Mouse (Mus musculus): ENCODE results near the gene Srcin1. TPM values are rescaled to one million over a fixed set of nuclear protein-coding genes. Genes with fewer than 3 reads are reported as not detected.
A peak's percentile ranks its signal among the peaks of the same experiment; 100 is the strongest.

Gene Srcin1
- polyA plus RNA-seq, 1 experiment = not detected

DNA sequence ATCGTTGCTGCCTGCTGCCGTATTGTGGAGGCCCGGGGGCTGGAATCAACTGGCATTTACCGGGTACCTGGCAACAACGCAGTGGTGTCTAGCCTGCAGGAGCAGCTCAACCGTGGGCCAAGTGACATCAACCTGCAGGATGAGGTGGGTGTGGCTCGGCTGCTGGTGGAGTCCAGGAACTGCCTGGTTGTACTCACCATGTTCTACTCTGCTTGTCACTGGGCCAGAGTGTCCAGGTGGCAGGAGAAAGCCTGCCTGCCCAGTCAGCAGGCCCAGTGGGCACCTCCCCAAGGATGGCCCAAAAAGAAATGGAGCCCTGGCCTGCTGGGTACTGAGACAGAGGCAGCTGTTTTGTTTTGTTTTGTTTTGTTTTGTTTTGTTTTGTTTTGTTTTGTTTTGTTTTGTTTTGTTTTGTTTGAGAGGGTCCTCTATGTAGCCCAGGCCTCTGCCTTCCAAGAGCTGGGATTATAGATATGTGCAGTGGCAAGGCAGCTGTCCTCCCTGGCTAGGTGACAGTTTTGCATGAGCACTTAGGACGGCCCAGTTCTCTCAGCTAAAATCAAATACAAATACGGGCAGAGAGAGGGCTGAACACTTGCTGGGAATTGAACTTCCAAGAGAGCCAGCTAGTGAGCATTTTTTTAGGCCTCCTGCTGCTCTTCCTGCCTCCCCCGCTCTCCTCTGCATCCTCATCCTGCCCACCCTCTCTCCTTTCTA is 109.4 kb downstream of the Srcin1 start:
- no peak overlapping the region for H3ac ChIP-seq (ENCODE audit: control insufficient read depth, insufficient read length)
- TF ChIP-seq REST (IDR thresholded peaks at IDR 0.05; ENCODE audit: insufficient read depth, insufficient read length) (no peak), SRF (IDR thresholded peaks at IDR 0.05; ENCODE audit: control insufficient read depth, insufficient read length, low read depth) (no peak), CEBPB (IDR thresholded peaks at IDR 0.05; ENCODE audit: insufficient read depth, poor library complexity, severe bottlenecking) (no peak), USF1 (IDR thresholded peaks at IDR 0.05; ENCODE audit: low read depth) (no peak), POLR2AphosphoS2 (IDR thresholded peaks at IDR 0.05; ENCODE audit: insufficient read length, low read depth) (peak; percentile 38), POLR2A (IDR thresholded peaks at IDR 0.05; ENCODE audit: insufficient read length, low read depth) (no peak), MYOD1 (IDR thresholded peaks at IDR 0.05; ENCODE audit: control insufficient read depth in 1 of 3, insufficient read length in 2 of 3, low read depth in 2 of 3) (no peak)
- no peak overlapping the region for H3K4me3 ChIP-seq
- H3K27me3 ChIP-seq (ENCODE audit: control insufficient read depth, insufficient read depth, insufficient read length) = no peaks in the 10 kb centered on the region
- no peaks in the 10 kb centered on the region for H3K79me2 ChIP-seq (ENCODE audit: control insufficient read depth, insufficient read depth)
- peaks cover 36% of the 10 kb centered on the region for H3K36me3 ChIP-seq (ENCODE audit: control insufficient read depth, insufficient read depth)
- H3K4me2 ChIP-seq (ENCODE audit: low read depth) = no peak overlapping the region

DNA sequence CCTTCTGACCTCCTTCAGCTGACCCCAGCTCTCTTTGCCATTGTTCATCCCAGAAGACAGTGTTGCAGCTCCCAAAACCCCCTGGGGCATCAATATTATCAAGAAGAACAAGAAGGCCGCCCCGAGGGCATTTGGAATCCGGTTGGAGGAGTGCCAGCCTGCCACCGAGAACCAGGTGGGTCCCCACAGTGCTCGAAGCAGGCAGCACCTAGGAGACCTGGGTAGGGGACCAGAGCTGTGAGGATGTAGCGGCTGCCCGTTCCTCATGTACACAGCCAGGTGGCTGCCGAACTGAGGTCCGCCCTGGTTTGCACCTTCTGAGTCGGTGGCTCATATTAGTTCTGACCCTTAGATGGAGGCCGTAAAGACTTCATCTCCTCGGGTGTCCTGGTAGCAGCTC is 110.0 kb downstream of the Srcin1 start:
- TF ChIP-seq MYOD1 (IDR thresholded peaks at IDR 0.05; ENCODE audit: control insufficient read depth in 1 of 3, insufficient read length in 2 of 3, low read depth in 2 of 3) (no peak), CEBPB (IDR thresholded peaks at IDR 0.05; ENCODE audit: insufficient read depth, poor library complexity, severe bottlenecking) (no peak), POLR2AphosphoS2 (IDR thresholded peaks at IDR 0.05; ENCODE audit: insufficient read length, low read depth) (no peak), TCF3 (IDR thresholded peaks at IDR 0.05; ENCODE audit: insufficient read length, low read depth) (no peak), MAX (IDR thresholded peaks at IDR 0.05; ENCODE audit: low read depth) (no peak), USF1 (IDR thresholded peaks at IDR 0.05; ENCODE audit: low read depth) (no peak), POLR2A (IDR thresholded peaks at IDR 0.05; ENCODE audit: insufficient read length, low read depth) (no peak), E2F4 (IDR thresholded peaks at IDR 0.05; ENCODE audit: insufficient read depth) (no peak), MYOG (IDR thresholded peaks at IDR 0.05; ENCODE audit: control insufficient read depth in 1 of 3, insufficient read depth in 1 of 3, insufficient read length in 2 of 3, low read depth in 2 of 3) (no peak), SRF (IDR thresholded peaks at IDR 0.05; ENCODE audit: control insufficient read depth, insufficient read length, low read depth) (no peak), REST (IDR thresholded peaks at IDR 0.05; ENCODE audit: insufficient read depth, insufficient read length) (no peak), TCF12 (IDR thresholded peaks at IDR 0.05; ENCODE audit: insufficient read depth, poor library complexity, severe bottlenecking) (no peak)

DNA sequence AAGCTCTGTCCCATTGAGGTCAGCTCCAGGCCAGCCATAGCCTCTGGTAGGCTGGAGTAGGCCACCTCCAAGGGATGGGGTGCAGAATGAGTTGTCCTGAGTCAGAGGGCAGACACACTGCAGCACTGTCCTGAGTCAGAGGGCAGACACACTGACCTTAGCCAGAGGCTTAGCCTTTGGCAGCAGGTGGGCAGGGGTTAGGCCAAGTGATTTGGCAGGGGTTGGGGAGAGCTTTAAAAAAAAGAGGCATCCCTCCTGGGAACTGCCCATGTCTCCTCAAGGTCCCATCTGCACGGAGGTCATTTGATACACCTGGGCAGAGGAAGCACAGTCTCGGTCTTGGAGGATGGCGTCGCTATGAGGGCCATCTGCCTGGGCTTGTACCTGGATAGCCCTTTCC is 112.0 kb downstream of the Srcin1 start:
- no peak overlapping the region for H3ac ChIP-seq (ENCODE audit: control insufficient read depth, insufficient read length)
- no peak overlapping the region for H3K4me3 ChIP-seq
- peaks cover 38% of the 10 kb centered on the region for H3K36me3 ChIP-seq (ENCODE audit: control insufficient read depth, insufficient read depth)
- H3K27me3 ChIP-seq (ENCODE audit: control insufficient read depth, insufficient read depth, insufficient read length) = no peaks in the 10 kb centered on the region
- TF ChIP-seq POLR2A (IDR thresholded peaks at IDR 0.05; ENCODE audit: insufficient read length, low read depth) (peak; percentile 6), CEBPB (IDR thresholded peaks at IDR 0.05; ENCODE audit: insufficient read depth, poor library complexity, severe bottlenecking) (no peak)
- no peaks in the 10 kb centered on the region for H3K79me2 ChIP-seq (ENCODE audit: control insufficient read depth, insufficient read depth)
- H3K4me2 ChIP-seq (ENCODE audit: low read depth) = no peak overlapping the region

More for the DNA sequence above, 110.0 kb downstream of the Srcin1 start:
- no peaks in the 10 kb centered on the region for H3K27me3 ChIP-seq (ENCODE audit: control insufficient read depth, insufficient read depth, insufficient read length)
- H3K4me2 ChIP-seq (ENCODE audit: low read depth) = no peak overlapping the region
- H3ac ChIP-seq (ENCODE audit: control insufficient read depth, insufficient read length) = no peak overlapping the region
- peaks cover 37% of the 10 kb centered on the region for H3K36me3 ChIP-seq (ENCODE audit: control insufficient read depth, insufficient read depth)
- no peak overlapping the region for H3K4me3 ChIP-seq
- no peaks in the 10 kb centered on the region for H3K79me2 ChIP-seq (ENCODE audit: control insufficient read depth, insufficient read depth)

DNA sequence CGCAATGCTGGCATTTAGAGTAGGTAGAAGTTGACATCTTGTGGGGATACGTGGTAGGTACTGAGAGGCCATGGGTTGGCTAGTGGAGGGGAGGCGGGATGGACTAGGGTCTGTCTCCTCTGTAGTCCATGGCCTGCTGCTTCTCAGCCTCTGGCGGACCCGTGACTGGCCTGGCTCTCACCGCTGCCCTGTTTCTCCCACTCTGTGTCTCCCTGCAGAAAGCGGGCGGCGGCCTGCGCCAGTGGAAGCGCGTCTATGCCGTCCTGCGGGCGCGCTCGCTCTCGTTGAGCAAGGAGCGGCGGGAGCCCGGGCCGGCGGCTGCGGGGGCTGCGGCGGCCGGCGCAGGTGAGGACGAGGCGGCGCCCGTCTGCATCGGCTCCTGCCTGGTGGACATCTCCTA is 112.8 kb downstream of the Srcin1 start:
- Histone ChIP-seq H3ac (ENCODE audit: control insufficient read depth, insufficient read length) (no peak overlapping the region), H3K4me2 (ENCODE audit: low read depth) (no peak overlapping the region), H3K36me3 (ENCODE audit: control insufficient read depth, insufficient read depth) (peaks cover 46% of the 10 kb centered on the region), H3K79me2 (ENCODE audit: control insufficient read depth, insufficient read depth) (no peaks in the 10 kb centered on the region), H3K4me3 (no peak overlapping the region), H3K27me3 (ENCODE audit: control insufficient read depth, insufficient read depth, insufficient read length) (no peaks in the 10 kb centered on the region)
- no peak for TF ChIP-seq POLR2AphosphoS2 (IDR thresholded peaks at IDR 0.05; ENCODE audit: insufficient read length, low read depth)
- no peak for TF ChIP-seq USF1 (IDR thresholded peaks at IDR 0.05; ENCODE audit: low read depth)
- TF ChIP-seq POLR2A (IDR thresholded peaks at IDR 0.05; ENCODE audit: insufficient read length, low read depth) = no peak
- TF ChIP-seq MYOD1 (IDR thresholded peaks at IDR 0.05; ENCODE audit: control insufficient read depth in 1 of 3, insufficient read length in 2 of 3, low read depth in 2 of 3) = no peak
- no peak for TF ChIP-seq CEBPB (IDR thresholded peaks at IDR 0.05; ENCODE audit: insufficient read depth, poor library complexity, severe bottlenecking)

DNA sequence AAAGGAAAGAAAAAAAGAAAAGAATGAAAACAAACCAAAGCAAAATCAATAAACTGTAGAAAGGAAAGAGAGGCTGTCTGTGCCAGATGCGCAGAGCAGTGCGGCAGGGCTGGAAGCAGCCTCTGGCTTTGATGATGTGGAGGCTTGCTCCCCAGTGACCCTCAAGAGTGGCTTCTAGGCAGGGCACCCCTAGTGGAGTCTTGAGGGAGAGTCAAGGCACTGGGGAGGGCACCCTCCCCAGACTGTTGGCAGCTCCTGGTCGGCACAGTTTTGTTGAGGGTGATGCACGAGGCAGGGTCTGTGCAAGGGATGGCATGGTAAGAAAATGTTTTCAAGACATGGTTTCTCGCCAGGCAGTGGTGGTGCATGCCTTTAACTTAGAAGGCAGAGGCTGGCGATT is 113.4 kb downstream of the Srcin1 start:
- Histone ChIP-seq H3K4me2 (ENCODE audit: low read depth) (no peak overlapping the region), H3K27me3 (ENCODE audit: control insufficient read depth, insufficient read depth, insufficient read length) (no peaks in the 10 kb centered on the region), H3ac (ENCODE audit: control insufficient read depth, insufficient read length) (no peak overlapping the region), H3K79me2 (ENCODE audit: control insufficient read depth, insufficient read depth) (no peaks in the 10 kb centered on the region), H3K36me3 (ENCODE audit: control insufficient read depth, insufficient read depth) (peaks cover 52% of the 10 kb centered on the region), H3K4me3 (no peak overlapping the region)
- TF ChIP-seq E2F4 (IDR thresholded peaks at IDR 0.05; ENCODE audit: insufficient read depth) (no peak), POLR2AphosphoS2 (IDR thresholded peaks at IDR 0.05; ENCODE audit: insufficient read length, low read depth) (peak; percentile 8)

All from myocyte (in vitro differentiated cells).